8 mouse cellular contexts compared by ENCODE assay signal in genomic region chrX:137038000-137038483, GRCm38 (mm10). TPM values are rescaled to one million over a fixed set of nuclear protein-coding genes. Genes with fewer than 3 reads are reported as not detected.
DNase-seq lines count a peak whose midpoint lies in the region.

Gene Slc25a53 (minus strand): TSS chrX:137038302.

- peak within 1 kb of the TSS; percentile 94 for H3K4me3 ChIP-seq in megakaryocyte, embryonic 14.5 days (replicated peaks)

- H3K36me3 ChIP-seq in megakaryocyte, embryonic 14.5 days (replicated peaks; ENCODE audit: low read length), result no peaks in the 10 kb centered on the region

- DNase-seq in adrenal gland, adult (ENCODE audit: inconsistent age in 2 of 2, low spot score in 1 of 2), result peak; percentile 85 to 90
- peak; percentile 90 for DNase-seq in embryo, embryonic 10 days (ENCODE audit: low spot score)
- DNase-seq in gastrocnemius, postnatal 10 days, result peak; percentile 90
- DNase-seq in induced T-regulatory cell, adult 2 months (ENCODE audit: low read depth), result peak; percentile 87
- DNase-seq in left cerebral cortex, adult 9 months (ENCODE audit: low spot score in 2 of 2), result peak; percentile 68 to 78
- DNase-seq in right cerebral cortex, adult 2 months (ENCODE audit: low spot score in 2 of 2), result peak; percentile 83 to 87
- peak; percentile 48 for DNase-seq in urinary bladder, postnatal 10 days (ENCODE audit: low spot score)

- H3K4me1 ChIP-seq in megakaryocyte, embryonic 14.5 days, result peaks cover 12% of the 10 kb centered on the region; the same call in 1 of the 2 replicates

- H3K9me3 ChIP-seq in megakaryocyte, embryonic 14.5 days, result no peaks in the 10 kb centered on the region

- H3K27me3 ChIP-seq in megakaryocyte, embryonic 14.5 days (replicated peaks), result peaks cover 2% of the 10 kb centered on the region

RNA-seq across cellular contexts. Expression of gene Slc25a53, which starts in this region (rescaled TPM):
- 1 to 10 TPM; 4.1 to 6.4 TPM for total RNA-seq in gastrocnemius, postnatal 10 days (2021)
- 0.08 TPM in 1 of 2 replicates, not detected in the other for polyA plus RNA-seq in megakaryocyte, embryonic 14.5 days (2012; ENCODE audit: insufficient read depth, low replicate concordance)

Comparison
In these comparisons a context has a peak if more than half of its experiments do, and no peak if none do; other contexts are left out.
1. Peak in every context shown above with its lines: DNase-seq and H3K4me3 ChIP-seq.